Mouse (Mus musculus): ENCODE measurements around the gene Trh. TPM values are rescaled to one million over a fixed set of nuclear protein-coding genes. Genes with fewer than 3 reads are reported as not detected.
A peak's percentile ranks its signal among the peaks of the same experiment; 100 is the strongest.

The Trh gene
- total RNA-seq, 2 experiments from 2014 or later, result not detected

- no peak for ATAC-seq (replicated peaks; ENCODE audit: poor library complexity)
Observed at GRCm38 (mm10) chr6:92224981-92225380, 19.5 kb downstream of the Trh start.

GRCm38 (mm10) chr6:92222021-92222420, 22.4 kb downstream of the Trh start:
- no peak for ATAC-seq (replicated peaks; ENCODE audit: poor library complexity)

- ATAC-seq (replicated peaks; ENCODE audit: poor library complexity), result no peak
Observed at GRCm38 (mm10) chr6:92221604-92222003, 22.8 kb downstream of the Trh start.

- peak; percentile 52 for ATAC-seq (replicated peaks; ENCODE audit: poor library complexity)
Observed at GRCm38 (mm10) chr6:92219445-92219844, 25.0 kb downstream of the Trh start.

- peak; percentile 97 for ATAC-seq (replicated peaks; ENCODE audit: poor library complexity)
Observed at GRCm38 (mm10) chr6:92214773-92215449, 29.5 kb downstream of the Trh start, which contains the start of gene Rbsn. Gene Rbsn, minus strand, starts transcription at chr6:92214925.

GRCm38 (mm10) chr6:92214055-92214772, 30.2 kb downstream of the Trh start:
- peak; percentile 56 for ATAC-seq (replicated peaks; ENCODE audit: poor library complexity)

GRCm38 (mm10) chr6:92199414-92199813, 45.0 kb downstream of the Trh start:
- ATAC-seq (replicated peaks; ENCODE audit: poor library complexity), result peak; percentile 44

Other genes with a start within 250 kb of the Trh start
- gene Nr2c2, start 153.3 kb downstream of the Trh start, total RNA-seq (2015), result 40.3 and 47.7 TPM in 2 replicates
- 40.0 and 48.5 TPM in 2 replicates for gene Nr2c2, start 153.3 kb downstream of the Trh start, total RNA-seq (2017)
- gene Mrps25, start 60.6 kb downstream of the Trh start, total RNA-seq (2015), result 57.4 and 63.5 TPM in 2 replicates
- gene Mrps25, start 60.6 kb downstream of the Trh start, total RNA-seq (2017), result 60.5 and 70.8 TPM in 2 replicates
- gene Rbsn, start 29.7 kb downstream of the Trh start, total RNA-seq (2015), result 7.2 and 11.0 TPM in 2 replicates
- 18.2 and 21.0 TPM in 2 replicates for gene Rbsn, start 29.7 kb downstream of the Trh start, total RNA-seq (2017)